Mouse (Mus musculus) E14TG2a.4 (cell line): ENCODE measurements at regions not wholly inside any gene's neighbourhood (a gene's known extent, or its start where the extent isn't known, plus 50 kb on each side); places are given as distances from the start of the nearest gene placed in this dataset.

ENCODE experiments used
- H3K27me3 ChIP-seq: 2 replicates; pipeline ENCODE4 v1.6.1; 2014; ENCODE audit warnings: low read length, control low read depth; ENCODE audit not compliant: insufficient read depth
- H3K36me3 ChIP-seq: 2 replicates; pipeline ENCODE4 v1.6.1; 2014; ENCODE audit warnings: low read length, control low read depth; ENCODE audit not compliant: insufficient read depth
- H3K4me1 ChIP-seq: replicated peaks from 2 replicates; pipeline ENCODE4 v1.6.1; 2014; ENCODE audit warnings: low read depth, low read length, control low read depth
- H3K4me3 ChIP-seq: replicated peaks from 2 replicates; pipeline ENCODE4 v1.5.1; 2014; ENCODE audit warnings: mild to moderate bottlenecking, low read length
- H3K9me3 ChIP-seq: 2 replicates; pipeline ENCODE4 v1.6.1; 2014; ENCODE audit warnings: low read length, control low read depth
- CTCF ChIP-seq: conservative IDR thresholded peaks from 2 replicates; pipeline ENCODE4 v1.5.1; 2014; ENCODE audit warnings: low read length
- NANOG ChIP-seq: IDR thresholded peaks from 2 replicates; pipeline ENCODE4 v1.6.1; 2014; ENCODE audit warnings: borderline replicate concordance, low read length, mixed read lengths
- POU5F1 ChIP-seq: IDR thresholded peaks from 2 replicates; pipeline ENCODE4 v1.6.1; 2014; ENCODE audit warnings: low read length, borderline replicate concordance

DNA sequence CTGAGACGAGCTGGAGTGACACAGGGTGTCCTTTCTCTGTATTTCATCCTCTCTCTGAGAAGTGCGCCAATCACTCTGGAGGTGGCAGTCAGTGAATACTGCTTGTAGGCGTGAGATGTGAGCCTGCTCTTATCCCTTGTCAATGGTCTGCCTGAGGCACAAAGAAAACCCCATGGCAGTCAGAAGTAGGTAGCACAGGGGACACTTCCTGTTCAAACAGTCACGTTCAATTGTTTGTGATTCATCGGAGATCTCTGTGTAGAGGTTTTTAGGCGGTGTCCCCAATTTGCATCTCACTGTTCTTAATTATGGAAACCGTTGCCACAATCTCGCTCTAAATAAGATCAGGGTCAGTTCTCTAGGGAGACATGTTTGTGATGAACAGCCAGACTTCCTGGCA is 447.7 kb downstream of the Glrx3 start:
- H3K4me1 ChIP-seq: peaks cover 10% of the 10 kb centered on the region

DNA sequence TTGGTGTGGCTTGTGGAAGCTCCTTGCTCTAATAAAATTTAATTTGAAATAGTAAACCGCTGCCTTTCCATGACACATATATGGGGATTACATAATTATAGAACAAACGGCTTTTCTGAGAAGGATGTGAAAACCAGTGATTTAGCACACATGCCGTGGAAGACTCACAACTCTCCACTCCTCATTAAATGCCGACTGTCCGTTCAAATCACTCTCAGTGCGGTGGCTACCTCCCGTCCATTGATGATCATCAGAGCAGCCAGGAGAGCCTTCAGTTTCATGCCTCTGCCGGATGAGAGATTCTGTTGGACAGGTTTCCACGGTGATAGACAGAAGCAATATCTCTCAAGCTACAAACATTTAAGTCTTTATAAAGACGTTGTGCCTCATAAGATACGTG is 451.3 kb downstream of the Glrx3 start:
- Histone ChIP-seq H3K4me1 (peaks cover 10% of the 10 kb centered on the region), H3K36me3 (no peaks in the 10 kb centered on the region), H3K27me3 (no peaks in the 10 kb centered on the region), H3K4me3 (no peak overlapping the region), H3K9me3 (peaks cover 22% of the 10 kb centered on the region)
- TF ChIP-seq NANOG: no peak
- TF ChIP-seq POU5F1: no peak
- no peak for TF ChIP-seq CTCF

More for the DNA sequence above, 447.7 kb downstream of the Glrx3 start:
- Histone ChIP-seq H3K36me3 (no peaks in the 10 kb centered on the region), H3K9me3 (peaks cover 31% of the 10 kb centered on the region), H3K4me3 (no peak overlapping the region), H3K27me3 (no peaks in the 10 kb centered on the region)
- no peak for TF ChIP-seq POU5F1
- no peak for TF ChIP-seq CTCF
- no peak for TF ChIP-seq NANOG

DNA sequence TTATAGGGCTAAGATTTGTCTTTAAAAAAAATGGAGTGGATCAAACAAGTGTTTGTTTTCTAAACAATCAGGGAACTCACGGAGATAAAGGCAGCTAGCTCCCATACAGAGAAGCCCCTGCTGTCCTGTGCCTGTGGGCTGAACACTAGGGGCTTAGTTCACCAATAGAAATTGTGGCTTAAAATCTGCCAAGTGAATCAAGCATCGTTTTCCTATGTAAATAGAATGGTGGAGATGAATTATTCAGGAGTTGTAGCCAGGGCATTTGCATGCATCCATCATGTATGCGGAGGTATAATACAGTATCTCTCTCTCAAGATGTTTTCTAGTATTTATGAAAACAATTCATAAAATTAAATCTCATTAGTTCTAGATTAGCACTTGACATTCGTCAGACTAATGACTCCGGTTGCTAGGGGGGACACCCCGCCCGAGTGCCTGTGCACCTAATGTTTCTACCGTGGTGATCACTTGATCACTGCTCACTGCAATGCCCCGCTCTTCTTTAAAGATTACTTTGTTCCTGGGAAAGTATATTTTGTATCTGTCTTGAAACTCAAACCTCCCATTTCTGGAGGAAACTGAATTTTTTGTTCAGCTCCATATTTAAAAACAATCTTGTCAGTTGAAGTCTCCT is 469.1 kb downstream of the Glrx3 start:
- H3K4me3 ChIP-seq: no peak overlapping the region
- TF ChIP-seq NANOG: no peak
- no peak for TF ChIP-seq POU5F1
- no peak for TF ChIP-seq CTCF
- no peaks in the 10 kb centered on the region for H3K4me1 ChIP-seq
- H3K9me3 ChIP-seq: no peaks in the 10 kb centered on the region
- no peaks in the 10 kb centered on the region for H3K27me3 ChIP-seq
- H3K36me3 ChIP-seq: no peaks in the 10 kb centered on the region

DNA sequence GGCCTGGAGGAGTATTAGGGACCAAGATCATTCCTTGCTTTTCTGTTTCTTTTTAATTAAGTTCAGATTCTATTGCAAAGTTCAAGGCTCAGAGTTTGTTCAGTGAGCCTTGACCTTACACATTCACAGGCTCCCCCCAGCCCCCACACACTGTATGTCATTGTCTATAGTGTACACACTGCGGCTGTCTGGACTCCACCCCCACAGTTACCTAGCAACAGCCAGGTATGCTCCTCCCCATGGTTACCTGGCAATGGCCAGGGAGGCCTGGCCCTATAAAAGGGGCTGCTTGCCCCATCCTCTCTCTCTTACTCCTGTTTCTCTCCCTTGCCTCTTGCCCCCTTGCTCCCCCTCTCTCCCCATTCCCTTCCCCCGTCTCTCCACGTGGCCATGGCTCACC is 472.0 kb downstream of the Glrx3 start:
- H3K27me3 ChIP-seq: no peaks in the 10 kb centered on the region
- no peak overlapping the region for H3K4me3 ChIP-seq
- H3K9me3 ChIP-seq: no peaks in the 10 kb centered on the region
- TF ChIP-seq NANOG (no peak), CTCF (no peak), POU5F1 (no peak)
- no peaks in the 10 kb centered on the region for H3K36me3 ChIP-seq
- no peaks in the 10 kb centered on the region for H3K4me1 ChIP-seq

DNA sequence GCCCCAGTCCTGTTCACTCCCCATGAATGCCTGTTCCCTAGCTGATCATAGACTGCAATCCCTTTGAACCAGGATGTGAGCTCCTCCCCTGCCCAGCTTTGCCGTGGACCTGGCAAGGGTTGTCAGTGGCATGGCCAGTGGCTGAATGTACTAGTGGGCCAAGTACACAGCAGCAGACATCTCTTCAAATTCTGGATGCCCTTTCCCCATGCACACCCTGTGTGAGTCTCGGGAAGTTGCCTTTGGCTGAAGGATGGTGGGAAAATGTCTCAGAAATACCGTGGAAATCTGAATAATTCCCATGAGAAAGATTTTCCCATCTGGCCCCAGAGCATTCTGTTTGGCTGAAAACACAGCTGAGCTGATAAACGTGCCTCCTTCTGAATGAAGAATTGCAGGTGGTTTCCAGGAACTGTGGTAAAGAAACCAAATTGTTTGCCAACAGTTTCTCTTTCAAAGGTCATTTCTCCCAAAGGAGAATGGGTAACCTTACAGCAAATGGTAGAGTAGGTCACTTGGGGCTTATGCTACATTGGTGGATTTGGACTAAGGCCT is 476.2 kb downstream of the Glrx3 start:
- no peak for TF ChIP-seq CTCF
- TF ChIP-seq NANOG: no peak
- TF ChIP-seq POU5F1: no peak
- no peak overlapping the region for H3K4me3 ChIP-seq

DNA sequence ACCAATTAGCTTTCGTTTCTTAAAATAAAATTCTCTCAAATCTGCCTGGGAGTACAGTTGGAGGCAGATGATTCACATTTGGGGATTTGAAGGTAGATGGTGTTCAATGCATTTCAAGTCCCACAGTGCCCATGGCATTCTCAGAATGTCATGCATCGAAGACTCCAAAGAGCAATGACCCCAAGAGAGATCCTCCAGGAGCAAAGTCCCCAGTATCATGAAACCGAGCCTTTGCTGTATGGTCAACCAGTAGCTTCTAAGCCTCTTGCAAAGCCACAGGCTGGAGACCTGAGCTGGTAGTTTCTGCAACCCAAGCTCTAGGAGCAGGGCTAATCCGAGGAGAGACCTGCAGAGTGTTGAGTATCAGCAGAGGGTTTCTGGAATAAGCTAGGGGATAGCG is 477.1 kb downstream of the Glrx3 start:
- Histone ChIP-seq H3K36me3 (no peaks in the 10 kb centered on the region), H3K27me3 (no peaks in the 10 kb centered on the region), H3K9me3 (no peaks in the 10 kb centered on the region), H3K4me1 (no peaks in the 10 kb centered on the region), H3K4me3 (no peak overlapping the region)
- TF ChIP-seq POU5F1: no peak
- TF ChIP-seq CTCF: no peak
- TF ChIP-seq NANOG: no peak

More for the DNA sequence above, 476.2 kb downstream of the Glrx3 start:
- H3K4me1 ChIP-seq: no peaks in the 10 kb centered on the region
- no peaks in the 10 kb centered on the region for H3K9me3 ChIP-seq
- H3K36me3 ChIP-seq: no peaks in the 10 kb centered on the region
- H3K27me3 ChIP-seq: no peaks in the 10 kb centered on the region

DNA sequence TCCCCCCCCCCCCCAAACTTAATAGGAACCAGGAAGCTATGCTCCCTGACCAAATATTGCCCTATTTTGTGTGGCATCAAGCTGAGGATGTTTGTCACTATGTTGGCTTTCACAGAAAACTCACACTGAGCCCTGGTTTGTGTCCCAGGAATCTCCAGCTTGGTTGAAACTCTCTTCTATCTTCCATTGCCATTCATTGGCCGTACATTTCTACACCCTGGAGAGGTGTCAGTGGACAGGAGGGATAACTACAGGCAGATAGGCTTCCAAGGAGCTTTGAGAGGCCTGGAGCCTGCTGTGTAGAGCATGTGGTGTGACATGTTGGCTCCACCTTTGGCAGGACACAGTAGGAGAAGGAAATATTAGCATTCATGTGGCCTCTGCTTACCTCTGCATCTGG is 478.9 kb downstream of the Glrx3 start:
- H3K4me1 ChIP-seq: no peaks in the 10 kb centered on the region
- TF ChIP-seq CTCF (no peak), NANOG (no peak)

DNA sequence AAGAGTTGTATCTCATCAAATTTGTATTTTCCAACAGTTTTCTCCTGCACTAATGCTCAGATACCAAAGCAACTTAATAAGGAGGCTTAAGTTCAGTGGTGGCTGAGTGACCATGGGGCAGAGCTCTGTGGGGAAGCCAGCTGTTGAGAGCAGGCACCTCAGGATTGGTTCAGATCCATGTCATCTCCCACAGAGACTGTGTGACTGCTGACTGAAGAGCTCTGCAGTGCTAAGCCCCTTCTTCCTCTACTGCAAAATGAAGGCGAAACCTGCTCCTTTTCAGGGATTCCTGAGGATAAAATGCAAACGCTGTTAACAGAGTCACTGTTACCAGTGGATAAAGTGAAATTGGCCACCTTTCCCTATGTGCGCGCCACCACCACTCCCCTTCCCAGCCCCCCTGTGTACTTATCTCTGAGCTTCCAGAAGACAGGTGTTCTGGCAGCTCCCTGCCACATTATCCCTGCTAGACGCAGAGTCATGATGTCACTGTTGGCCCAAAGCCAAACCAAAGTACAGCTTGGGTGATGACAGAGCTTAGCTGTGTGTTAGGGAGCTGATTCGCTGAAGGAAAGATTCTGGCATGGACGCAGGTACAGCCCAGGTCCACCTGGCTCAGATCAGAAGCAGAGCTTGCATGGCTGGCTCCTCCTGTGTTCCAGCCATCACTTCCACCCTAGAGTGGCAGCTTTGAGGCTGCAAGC is 472.9 kb downstream of the Tcerg1l start:
- no peak overlapping the region for H3K4me3 ChIP-seq
- TF ChIP-seq CTCF (no peak), POU5F1 (no peak)
- H3K36me3 ChIP-seq: no peaks in the 10 kb centered on the region
- peaks cover 6% of the 10 kb centered on the region; the same call in 1 of the 2 replicates for H3K9me3 ChIP-seq
- no peaks in the 10 kb centered on the region for H3K4me1 ChIP-seq
- H3K27me3 ChIP-seq: no peaks in the 10 kb centered on the region

More for the DNA sequence above, 478.9 kb downstream of the Glrx3 start:
- Histone ChIP-seq H3K36me3 (no peaks in the 10 kb centered on the region), H3K9me3 (peaks cover 6% of the 10 kb centered on the region; the same call in 1 of the 2 replicates), H3K4me3 (no peak overlapping the region), H3K27me3 (no peaks in the 10 kb centered on the region)

DNA sequence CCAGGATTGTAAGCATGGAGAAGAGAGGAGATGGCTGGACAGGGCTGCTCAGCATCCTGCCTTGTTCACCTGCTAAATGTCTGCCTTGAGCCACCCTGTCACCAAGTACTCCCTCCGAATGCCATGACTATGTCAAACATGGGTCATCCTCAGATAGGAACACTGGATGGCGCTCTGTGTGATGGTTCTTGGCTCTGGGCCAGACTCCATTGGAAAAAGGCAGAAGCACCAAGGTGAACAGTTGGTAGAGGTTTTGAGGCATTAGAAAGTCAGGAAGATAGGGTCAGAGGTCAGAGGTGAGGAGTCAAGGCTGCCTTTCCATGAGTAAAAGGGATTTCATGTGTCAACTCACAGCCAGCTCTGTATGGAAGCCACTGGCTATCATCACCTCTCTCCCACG is 471.9 kb downstream of the Tcerg1l start:
- H3K4me3 ChIP-seq: no peak overlapping the region
- H3K36me3 ChIP-seq: no peaks in the 10 kb centered on the region
- 0 out of 2 replicates have a peak, but pooled peaks cover under 1% of the 10 kb centered on the region for H3K9me3 ChIP-seq
- H3K4me1 ChIP-seq: 0 out of 2 replicates have a peak, but pooled peaks cover 1% of the 10 kb centered on the region
- no peaks in the 10 kb centered on the region for H3K27me3 ChIP-seq
- TF ChIP-seq CTCF (no peak), POU5F1 (no peak), NANOG (no peak)
